Mouse (Mus musculus): ENCODE measurements around the gene Vmn2r53. TPM values are rescaled to one million over a fixed set of nuclear protein-coding genes. Genes with fewer than 3 reads are reported as not detected.
"Not testable (repeated sequence)": the region's sequence is repeated elsewhere in the genome, so short reads cannot be mapped to it uniquely, and the experiment has no call there.

Gene Vmn2r53
- total RNA-seq (2021) = under 1 TPM; 0.02 to 0.03 TPM
- long read RNA-seq, experiment 1 = 0 reads
- long read RNA-seq, experiment 2 = 0 reads

DNA sequence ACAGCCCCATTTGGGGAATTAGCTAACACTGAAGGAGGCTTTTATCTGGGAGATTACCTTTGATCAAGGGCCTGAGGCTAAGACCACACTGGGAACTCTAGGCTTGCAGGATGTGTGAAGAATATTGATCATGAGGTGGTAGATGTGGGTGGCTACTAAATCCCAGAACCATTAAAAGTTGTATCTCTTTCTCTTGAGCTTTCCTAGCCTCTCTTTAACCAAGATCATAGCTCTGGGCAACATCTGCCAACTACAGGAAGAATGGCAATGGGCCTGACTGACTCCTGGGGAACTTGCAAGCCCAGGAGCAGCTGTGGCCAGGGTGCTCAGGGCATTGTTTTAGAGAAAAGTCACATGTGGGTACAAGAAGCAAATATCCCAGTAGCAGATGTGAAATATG lies at the start of gene Vmn2r53:
Gene Vmn2r53, minus strand, starts transcription at position 101 of the 400 bp plus-strand sequence.
- no peak for DNase-seq (ENCODE audit: low spot score in 2 of 2)

DNA sequence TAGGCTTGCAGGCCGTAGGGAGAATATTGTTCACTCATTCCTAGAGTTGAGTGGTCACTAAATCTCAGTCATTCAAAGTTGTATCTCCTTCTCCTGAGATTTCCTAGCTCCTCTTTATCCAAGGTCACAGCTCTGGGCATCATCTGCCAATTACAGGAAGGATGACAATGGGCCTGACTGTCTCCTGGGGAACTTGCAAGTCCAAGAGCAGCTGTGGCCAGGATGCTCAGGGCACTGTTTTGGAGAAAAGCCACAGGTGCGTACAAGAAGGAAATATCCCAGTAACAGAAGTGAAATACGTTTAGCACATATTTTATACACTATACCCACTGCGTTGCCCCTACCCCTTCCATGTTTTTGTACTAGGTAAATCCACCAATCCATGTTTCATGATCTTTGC lies 31.6 kb upstream of the Vmn2r53 start, which contains the start of gene Vmn2r54:
Gene Vmn2r54, minus strand, starts transcription at position 101 of the 400 bp plus-strand sequence.
- DNase-seq (ENCODE audit: low spot score in 2 of 2) = not testable (repeated sequence)

Other genes starting within 250 kb of the Vmn2r53 start
- gene Vmn1r84, start 239.5 kb downstream of the Vmn2r53 start, total RNA-seq (2021) = not detected
- gene Zfp551, start 186.0 kb downstream of the Vmn2r53 start, total RNA-seq (2021) = 1 to 10 TPM; 2.9 to 3.0 TPM
- 10 to 100 TPM; 11.5 to 15.1 TPM for gene Zfp606, start 130.5 kb downstream of the Vmn2r53 start, total RNA-seq (2021)
- not detected for gene 2900092C05Rik, start 96.3 kb downstream of the Vmn2r53 start, total RNA-seq (2021)
- not detected for gene Vmn2r54, start 31.5 kb upstream of the Vmn2r53 start, total RNA-seq (2021)
- gene Vmn2r55, start 76.2 kb upstream of the Vmn2r53 start, total RNA-seq (2021) = not detected
- not detected for gene Vmn2r56, start 126.2 kb upstream of the Vmn2r53 start, total RNA-seq (2021)
- 1 to 10 TPM; 7.5 to 7.8 TPM for gene Zscan18, start 194.8 kb upstream of the Vmn2r53 start, total RNA-seq (2021)
- gene Zfp329, start 210.1 kb upstream of the Vmn2r53 start, total RNA-seq (2021) = 10 to 100 TPM in 1 of 2 experiments, 1 to 10 TPM in 1; 9.5 to 11.6 TPM
- gene Zfp110, start 226.0 kb upstream of the Vmn2r53 start, total RNA-seq (2021) = 10 to 100 TPM; 19.5 to 20.3 TPM